Mouse (Mus musculus): ENCODE results near the gene Chkb.

The Chkb gene

DNA sequence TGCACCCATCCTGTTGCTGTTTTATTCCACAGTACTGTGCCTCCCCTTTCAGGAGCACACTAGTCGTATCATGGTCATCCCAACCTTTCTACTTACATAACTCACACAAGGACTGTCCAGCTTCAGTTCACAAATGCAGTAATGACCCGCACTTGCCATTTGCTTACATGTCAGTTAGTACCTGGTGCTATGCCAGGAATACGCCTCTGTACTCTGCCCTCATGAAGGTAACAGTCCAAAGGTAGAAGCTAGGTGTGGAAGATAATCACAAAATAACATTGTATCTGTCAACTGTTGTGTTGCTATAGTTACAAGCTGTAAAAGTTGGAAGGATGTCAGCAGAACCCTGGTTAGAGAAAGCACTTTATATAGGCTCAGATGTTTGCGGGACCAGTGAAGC, 32.8 kb downstream of the Chkb start:
- DNase-seq = no peak

DNA sequence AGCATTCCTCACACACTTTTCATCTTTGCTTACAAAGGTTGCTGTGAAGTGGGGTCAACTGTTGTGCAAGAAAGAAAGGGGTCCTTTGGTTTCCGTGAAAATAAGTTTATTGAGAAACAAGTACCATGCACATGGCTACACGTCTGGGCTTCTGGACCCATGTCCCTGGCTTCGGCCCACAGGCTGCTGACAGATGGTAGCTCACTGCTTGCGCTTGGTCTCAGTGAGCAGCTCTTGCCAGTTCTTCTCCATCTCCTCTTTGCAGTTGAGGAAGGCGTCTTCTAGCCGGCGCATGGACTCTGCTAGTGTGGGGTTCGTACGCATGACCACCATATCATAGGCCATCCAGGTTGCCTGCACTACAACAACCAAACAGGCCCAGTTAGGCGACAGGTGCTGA, 39.6 kb downstream of the Chkb start:
- DNase-seq = no peak

DNA sequence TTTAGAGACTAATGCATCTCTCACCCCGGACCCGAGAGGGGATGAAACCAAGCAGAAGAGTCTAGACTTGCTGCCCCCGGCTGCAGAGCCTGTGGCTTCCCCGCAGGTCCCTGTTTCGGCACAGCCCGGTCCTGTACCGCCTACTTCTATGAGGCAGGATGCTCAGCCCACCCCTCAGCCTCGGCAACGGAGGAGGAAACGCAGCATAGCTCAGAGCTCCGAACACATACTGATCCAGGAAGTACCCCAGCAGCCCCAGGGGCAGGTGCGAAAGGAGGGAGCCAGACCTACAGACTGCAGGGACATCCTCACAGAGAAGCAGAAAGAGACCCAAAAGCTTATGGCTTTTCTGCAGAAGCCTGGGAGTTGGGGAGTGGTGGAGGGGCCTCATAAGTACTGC, 42.6 kb downstream of the Chkb start:
- DNase-seq = no peak

DNA sequence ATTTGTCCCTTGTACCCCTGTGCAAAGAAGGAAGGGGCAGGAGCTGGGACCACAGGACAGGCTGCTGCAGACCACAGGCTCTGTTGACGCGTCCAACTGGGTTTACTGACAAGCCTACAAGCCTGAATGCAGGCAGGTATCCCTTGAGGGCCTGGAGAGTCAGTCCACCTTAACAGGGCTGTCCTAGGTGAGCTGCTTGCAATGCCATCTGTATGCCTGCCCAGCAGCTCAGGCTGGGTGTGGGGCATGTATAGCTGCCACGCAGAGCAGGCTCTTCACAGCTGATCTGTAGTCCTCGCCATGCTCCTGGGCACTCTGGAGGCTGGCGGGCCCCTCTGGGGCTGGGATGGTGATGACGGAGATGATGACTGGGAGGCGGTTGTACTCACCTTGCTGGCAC, 45.1 kb downstream of the Chkb start, which contains the start of gene Klhdc7b:
Klhdc7b (plus strand) TSS at position 301 of the 400 bp plus-strand sequence.
- no peak for DNase-seq

DNA sequence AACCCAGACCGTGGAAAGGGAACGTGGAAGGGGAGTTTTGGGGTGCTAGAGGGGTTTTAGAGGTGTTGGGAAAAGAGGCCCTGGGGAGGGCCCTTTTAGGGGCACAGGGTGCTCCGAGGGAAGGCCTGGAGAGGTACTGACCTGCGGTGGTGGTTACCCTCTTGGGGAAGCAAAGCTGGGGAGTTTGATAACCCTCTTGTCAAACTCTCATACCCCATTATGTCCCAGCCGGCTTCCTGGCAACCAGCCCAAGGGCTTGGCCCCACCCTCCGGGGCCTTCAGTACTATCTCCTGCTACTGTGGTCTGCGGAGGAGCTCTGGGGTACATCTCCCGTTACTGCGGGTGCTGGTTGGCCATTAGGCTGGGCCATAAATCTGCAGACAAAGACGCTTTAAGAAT, 50.3 kb downstream of the Chkb start:
- DNase-seq = no peak

- DNase-seq = no peak
Observed at GRCm38 (mm10) chr15:89378831-89379401, 50.8 kb downstream of the Chkb start, which contains the start of gene Odf3b. Gene Odf3b, minus strand, starts transcription at chr15:89379282.

DNA sequence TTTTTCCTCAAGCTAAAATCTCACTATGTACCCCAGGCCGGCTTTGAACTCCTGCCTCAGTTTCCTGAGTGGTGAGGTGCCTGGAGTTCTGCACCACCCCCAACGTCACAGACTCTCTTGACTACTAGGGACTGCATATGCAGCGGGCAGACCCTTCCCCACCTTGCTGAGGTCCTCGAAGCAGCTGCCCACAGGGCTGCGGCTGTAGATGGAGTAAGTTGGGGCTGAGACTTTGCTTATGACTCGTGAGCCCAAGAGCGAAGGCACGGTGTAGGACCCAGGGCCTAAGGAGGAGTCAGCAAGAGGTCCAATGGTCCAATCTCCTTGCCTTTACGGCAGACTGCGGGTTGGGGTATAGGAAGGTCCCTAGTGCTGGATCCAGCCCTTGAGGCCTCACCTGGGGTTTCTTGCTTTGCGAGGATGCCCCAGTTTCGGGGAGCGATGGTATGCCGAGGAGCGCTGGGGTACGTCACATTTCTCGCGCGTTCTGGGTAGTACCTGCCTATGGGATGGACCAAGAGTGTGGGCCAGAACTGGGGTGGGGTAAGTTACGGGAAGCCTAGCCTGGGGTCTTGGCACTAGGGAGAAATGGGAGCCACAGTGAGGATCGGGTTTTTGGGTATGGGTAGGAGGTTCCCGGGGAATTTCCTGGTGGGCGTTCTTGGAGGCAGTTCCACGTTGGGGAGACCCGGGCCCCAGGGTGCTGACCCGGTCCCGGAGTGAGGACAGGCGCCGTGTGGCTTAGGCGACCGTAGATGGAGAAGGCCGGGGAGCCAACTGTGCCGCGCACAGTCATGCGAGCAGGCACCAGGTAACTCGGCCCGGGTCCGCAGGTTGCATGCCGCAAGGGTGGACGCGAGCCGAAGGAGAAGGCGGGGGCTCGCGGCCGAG, 51.5 kb downstream of the Chkb start:
- no peak for DNase-seq

DNA sequence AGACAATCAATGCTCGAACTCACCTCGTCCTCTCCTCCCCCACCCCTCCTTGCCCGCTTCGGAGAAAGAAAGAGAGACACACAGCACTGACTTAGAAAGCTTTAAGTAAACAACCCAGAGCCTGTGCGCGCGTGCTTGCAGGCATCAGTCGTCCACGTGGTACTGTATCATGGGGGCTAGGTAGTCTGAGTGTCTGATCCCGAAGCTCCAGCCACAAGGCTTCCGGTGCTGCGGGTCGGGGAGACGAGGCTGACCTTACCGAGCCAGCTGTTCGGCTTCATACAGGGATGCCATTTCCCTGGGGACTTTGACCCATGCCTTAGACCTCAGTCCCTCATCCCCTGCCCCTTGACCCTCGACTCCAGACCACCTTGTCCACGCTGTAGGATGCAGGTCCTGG, 52.3 kb downstream of the Chkb start:
- no peak for DNase-seq

- DNase-seq = no peak
Observed at GRCm38 (mm10) chr15:89376957-89377356, 52.8 kb downstream of the Chkb start, which contains the start of gene Tymp. Gene Tymp, minus strand, starts transcription at chr15:89377039.
